Mouse (Mus musculus) embryonic facial prominence, embryonic 10.5 days (tissue): ENCODE measurements at regions not wholly inside any gene's neighbourhood (a gene's known extent, or its start where the extent isn't known, plus 50 kb on each side); places are given as distances from the start of the nearest gene placed in this dataset.

Experiments used
- DNase-seq: peaks from one replicate; pipeline ENCODE4 v3.0.0-alpha.2; 2017; ENCODE audit warnings: low spot score
- H3K27ac ChIP-seq: fragments of 300-500 bp; sonication (generic); replicated peaks from 2 replicates; pipeline ENCODE4 v1.5.1; 2016; ENCODE audit warnings: mild to moderate bottlenecking
- H3K27me3 ChIP-seq: fragments of 300-500 bp; sonication (generic); replicated peaks from 2 replicates; pipeline ENCODE4 v1.6.1; 2016; ENCODE audit warnings: low read depth, mild to moderate bottlenecking; ENCODE audit not compliant: poor library complexity, severe bottlenecking
- H3K36me3 ChIP-seq: fragments of 300-500 bp; sonication (generic); replicated peaks from 2 replicates; pipeline ENCODE4 v1.6.1; 2016; ENCODE audit warnings: mild to moderate bottlenecking, moderate library complexity
- H3K4me1 ChIP-seq: fragments of 300-500 bp; sonication (generic); 2 replicates; pipeline ENCODE4 v1.6.1; 2016
- H3K4me3 ChIP-seq: fragments of 300-500 bp; sonication (generic); 2 replicates; pipeline ENCODE4 v1.5.1; 2016; ENCODE audit warnings: mild to moderate bottlenecking, moderate library complexity
- H3K9me3 ChIP-seq: fragments of 300-500 bp; sonication (generic); 2 replicates; pipeline ENCODE4 v1.6.1; 2016; ENCODE audit warnings: mild to moderate bottlenecking
- WGBS: fragments of 180-500 bp; shearing (Covaris S2); methylation state at CpG from one replicate; pipeline ENCODE4 v1.1.7; 2016; 5-methylcytosine and 5-hydroxymethylcytosine counted together

DNA sequence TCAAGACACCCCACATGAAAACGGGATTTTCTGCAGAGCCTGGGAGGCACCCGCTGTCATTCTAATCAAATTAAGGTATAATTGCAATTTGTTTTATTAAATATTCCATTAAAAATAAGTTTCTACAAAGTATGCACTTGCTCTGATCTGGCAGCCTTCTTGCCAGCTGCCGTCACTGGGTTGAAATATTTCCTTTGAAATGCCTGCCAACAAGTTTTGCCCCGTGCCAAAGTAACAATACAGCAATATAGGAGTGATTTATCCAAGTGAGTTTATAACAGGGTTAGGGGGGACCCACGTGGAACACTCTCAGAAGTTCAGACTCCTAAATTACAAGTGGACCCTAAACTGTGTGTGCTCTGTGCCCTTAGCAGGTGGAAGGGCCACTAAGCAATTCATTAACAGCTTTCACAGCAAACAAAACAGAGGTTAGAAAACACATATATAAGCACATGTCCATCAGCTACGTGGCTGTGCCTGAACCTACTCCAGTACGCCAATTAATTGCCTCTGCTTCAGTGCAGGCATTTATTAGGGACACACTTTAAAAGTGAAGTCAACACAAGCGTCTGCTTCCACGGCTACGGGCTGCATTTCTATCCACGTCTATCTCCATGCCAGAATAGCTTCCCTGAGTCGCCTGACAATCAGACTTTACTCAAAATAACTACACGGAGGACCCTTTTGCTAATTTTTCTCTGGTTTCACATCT, 275.1 kb downstream of the 1700129C05Rik start:
- WGBS: 56% methylated on average over 13 of the region's 13 CpGs
- Histone ChIP-seq H3K9me3 (no peaks in the 10 kb centered on the region), H3K4me1 (peaks cover 12% of the 10 kb centered on the region), H3K27ac (no peak overlapping the region), H3K36me3 (no peaks in the 10 kb centered on the region), H3K4me3 (no peak overlapping the region), H3K27me3 (no peaks in the 10 kb centered on the region)
- DNase-seq: no peak

DNA sequence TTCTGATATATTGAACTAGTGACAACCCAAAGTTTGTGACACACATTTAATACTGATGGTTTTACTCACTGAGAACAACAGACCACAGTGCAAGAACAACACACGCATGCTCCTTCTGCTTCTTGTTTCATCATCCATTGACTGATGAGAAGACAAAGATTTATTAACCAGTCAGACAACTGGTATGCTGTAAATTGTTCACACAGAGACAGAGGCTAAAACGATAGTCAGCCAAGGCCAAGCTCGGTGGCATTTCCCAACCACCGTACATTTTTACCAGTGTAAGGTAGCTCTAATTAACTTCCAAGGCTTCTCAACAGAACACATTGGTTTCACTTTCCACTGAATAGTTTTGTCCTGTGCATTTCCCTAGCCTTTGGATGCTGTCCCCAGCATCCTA, 287.8 kb downstream of the 1700129C05Rik start:
- WGBS: 88% methylated on average over 4 of the region's 4 CpGs
- Histone ChIP-seq H3K4me3 (no peak overlapping the region), H3K36me3 (no peaks in the 10 kb centered on the region), H3K9me3 (no peaks in the 10 kb centered on the region), H3K4me1 (peaks cover 6% of the 10 kb centered on the region; the same call in 1 of the 2 replicates), H3K27ac (no peak overlapping the region), H3K27me3 (no peaks in the 10 kb centered on the region)
- DNase-seq: no peak

DNA sequence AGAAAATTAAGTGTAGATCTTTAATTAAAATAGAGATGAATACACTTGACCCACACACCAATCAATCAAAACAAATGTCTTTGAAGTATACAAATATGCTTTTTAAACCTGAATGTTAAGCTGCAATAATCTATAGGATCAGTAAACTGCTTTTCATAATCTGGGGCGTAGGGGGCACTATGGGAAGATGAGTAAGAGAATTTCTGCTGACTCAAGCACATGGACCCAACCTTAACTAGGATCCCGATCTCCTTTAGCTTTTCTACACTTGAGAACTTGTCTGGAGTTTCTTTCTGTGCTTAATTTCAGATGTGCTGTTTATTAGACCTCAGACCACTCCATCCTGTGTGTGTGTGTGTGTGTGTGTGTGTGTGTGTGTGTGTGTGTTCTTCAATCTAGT, 298.1 kb downstream of the 1700129C05Rik start:
- DNase-seq: no peak
- Histone ChIP-seq H3K27ac (no peak overlapping the region), H3K4me1 (no peaks in the 10 kb centered on the region), H3K27me3 (no peaks in the 10 kb centered on the region), H3K36me3 (no peaks in the 10 kb centered on the region), H3K4me3 (no peak overlapping the region), H3K9me3 (no peaks in the 10 kb centered on the region)
- WGBS: 85% methylated on average over 2 of the region's 2 CpGs

GRCm38 (mm10) chr14:58842196-58842886, 300.4 kb downstream of the 1700129C05Rik start:
- Histone ChIP-seq H3K36me3 (no peaks in the 10 kb centered on the region), H3K4me3 (no peak overlapping the region), H3K9me3 (no peaks in the 10 kb centered on the region), H3K27me3 (no peaks in the 10 kb centered on the region), H3K27ac (no peak overlapping the region), H3K4me1 (no peaks in the 10 kb centered on the region)
- DNase-seq: no peak
- WGBS: 87% methylated on average over 1 of the region's 1 CpGs

- Histone ChIP-seq H3K9me3 (no peaks in the 10 kb centered on the region), H3K27ac (no peak overlapping the region), H3K36me3 (no peaks in the 10 kb centered on the region), H3K27me3 (no peaks in the 10 kb centered on the region), H3K4me1 (no peaks in the 10 kb centered on the region), H3K4me3 (no peak overlapping the region)
- WGBS: 79% methylated on average over 4 of the region's 4 CpGs
- no peak for DNase-seq
These were observed 319.8 kb downstream of the 1700129C05Rik start for GRCm38 (mm10) chr14:58822938-58823337.

GRCm38 (mm10) chr14:58817961-58818504, 324.7 kb downstream of the 1700129C05Rik start:
- Histone ChIP-seq H3K4me1 (no peaks in the 10 kb centered on the region), H3K27me3 (no peaks in the 10 kb centered on the region), H3K9me3 (no peaks in the 10 kb centered on the region), H3K4me3 (no peak overlapping the region), H3K36me3 (no peaks in the 10 kb centered on the region), H3K27ac (no peak overlapping the region)
- no peak for DNase-seq
- 85% methylated on average over 10 of the region's 10 CpGs for WGBS

DNA sequence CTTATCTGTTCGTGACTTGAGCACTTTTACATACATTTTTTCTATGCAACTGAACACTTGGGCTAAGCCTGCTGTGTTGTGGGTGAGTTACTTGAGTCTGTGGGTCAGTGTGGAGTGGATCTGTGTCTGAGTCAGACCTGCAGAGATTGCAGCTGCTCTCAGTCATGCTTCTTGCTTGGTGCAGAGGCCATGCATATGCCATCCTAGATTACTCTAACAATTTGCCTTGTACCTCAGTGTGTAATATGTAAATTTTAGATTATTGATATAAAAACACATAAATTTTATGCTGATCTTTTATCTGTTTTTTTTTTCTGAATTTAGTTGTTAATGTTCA, 326.2 kb downstream of the 1700129C05Rik start:
- WGBS: 90% methylated on average over 1 of the region's 1 CpGs
- no peaks in the 10 kb centered on the region for H3K27me3 ChIP-seq
- DNase-seq: no peak
- H3K9me3 ChIP-seq: no peaks in the 10 kb centered on the region
- no peaks in the 10 kb centered on the region for H3K36me3 ChIP-seq
- no peak overlapping the region for H3K27ac ChIP-seq
- H3K4me3 ChIP-seq: no peak overlapping the region
- H3K4me1 ChIP-seq: no peaks in the 10 kb centered on the region

DNA sequence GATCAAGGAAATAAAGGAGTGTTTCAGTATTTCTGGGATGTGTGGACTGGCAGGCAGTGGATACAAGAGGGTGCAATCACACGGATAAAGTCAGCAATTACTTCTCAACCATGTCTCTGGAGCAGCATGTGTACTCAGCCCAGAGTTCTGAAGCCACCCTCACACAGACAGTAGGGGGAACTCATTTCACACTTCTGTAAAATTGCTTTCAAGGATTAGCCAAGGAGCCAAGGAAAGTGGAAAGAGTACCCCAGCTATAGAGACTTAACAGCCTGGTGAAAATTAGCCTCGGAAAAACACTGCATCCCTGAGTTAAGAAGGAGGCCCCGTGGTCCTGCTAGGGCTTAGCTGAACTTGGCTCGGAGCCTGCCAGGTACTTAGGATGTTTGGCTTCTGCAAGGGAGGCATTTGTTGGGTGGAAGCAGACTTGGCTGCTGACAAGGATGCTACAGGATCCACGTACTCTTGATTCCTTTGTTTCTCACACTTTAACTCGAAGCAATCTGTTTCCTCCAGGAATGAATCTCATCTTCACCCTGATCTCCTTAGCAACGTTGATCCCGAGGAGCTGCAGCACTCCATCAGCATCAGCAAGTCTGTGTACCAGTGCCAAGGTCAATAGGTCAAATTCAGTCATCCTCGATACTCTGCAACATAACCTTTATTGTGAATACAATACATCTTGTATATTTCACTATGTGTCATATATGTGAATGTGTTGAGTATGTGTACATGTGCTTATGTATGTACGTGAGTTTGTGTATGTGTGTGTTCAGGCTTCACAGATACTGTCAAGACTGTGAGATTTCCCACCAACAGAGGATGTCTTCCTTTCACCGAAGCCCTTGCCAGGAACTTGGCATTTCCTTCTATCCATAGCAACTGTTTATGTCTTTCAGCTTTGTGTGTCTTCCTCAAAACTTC, 326.8 kb downstream of the 1700129C05Rik start:
- Histone ChIP-seq H3K36me3 (no peaks in the 10 kb centered on the region), H3K27ac (no peak overlapping the region), H3K4me3 (no peak overlapping the region), H3K27me3 (no peaks in the 10 kb centered on the region), H3K9me3 (no peaks in the 10 kb centered on the region), H3K4me1 (no peaks in the 10 kb centered on the region)
- DNase-seq: no peak
- 76% methylated on average over 11 of the region's 11 CpGs for WGBS

DNA sequence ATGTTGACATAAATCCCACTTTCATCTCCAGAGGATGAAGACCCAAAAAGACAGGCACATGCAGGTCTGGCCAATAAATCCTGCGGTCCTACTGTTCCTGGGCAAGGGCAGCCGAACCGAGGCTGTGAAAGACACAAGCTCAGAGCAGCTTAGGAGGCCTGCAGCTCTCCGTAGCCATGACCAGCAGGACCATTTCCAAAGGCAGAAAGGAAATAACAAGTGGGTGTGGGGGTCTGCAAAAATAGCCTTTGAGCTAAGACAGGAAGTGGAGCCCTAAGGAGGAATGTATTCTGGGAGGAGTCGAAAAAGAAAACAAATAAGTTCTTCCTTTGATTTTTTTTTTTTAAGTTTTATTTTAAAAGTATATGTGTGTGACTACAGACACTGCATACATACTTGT, 330.1 kb downstream of the 1700129C05Rik start:
- H3K36me3 ChIP-seq: no peaks in the 10 kb centered on the region
- H3K27me3 ChIP-seq: no peaks in the 10 kb centered on the region
- H3K9me3 ChIP-seq: no peaks in the 10 kb centered on the region
- no peak for DNase-seq
- H3K4me1 ChIP-seq: no peaks in the 10 kb centered on the region
- H3K27ac ChIP-seq: no peak overlapping the region
- WGBS: 67% methylated on average over 5 of the region's 5 CpGs
- H3K4me3 ChIP-seq: no peak overlapping the region

DNA sequence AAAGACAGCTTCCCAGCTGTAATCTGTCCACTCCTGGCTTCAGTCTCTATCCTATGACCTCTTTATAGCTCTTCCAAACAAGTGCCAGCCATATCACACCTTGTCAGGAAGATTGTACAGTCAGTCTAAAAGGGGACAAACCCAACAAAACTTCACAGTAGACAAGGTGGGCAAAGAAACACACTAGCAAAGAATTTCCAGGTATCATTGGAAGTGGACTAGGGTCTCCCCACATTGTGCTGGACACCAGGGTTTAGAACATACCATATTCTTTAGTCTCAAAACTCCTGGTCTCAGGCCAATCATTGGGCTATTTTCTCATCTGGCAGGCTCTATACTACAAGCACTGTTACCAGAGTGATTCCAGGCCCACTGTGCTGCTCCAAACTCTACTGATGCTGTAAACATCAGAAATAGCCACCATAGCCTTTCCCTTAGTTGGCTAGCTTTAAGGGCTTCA, 341.3 kb downstream of the 1700129C05Rik start:
- H3K4me1 ChIP-seq: no peaks in the 10 kb centered on the region
- H3K36me3 ChIP-seq: no peaks in the 10 kb centered on the region
- DNase-seq: no peak
- H3K27ac ChIP-seq: no peak overlapping the region
- no peaks in the 10 kb centered on the region for H3K9me3 ChIP-seq
- H3K27me3 ChIP-seq: no peaks in the 10 kb centered on the region
- H3K4me3 ChIP-seq: no peak overlapping the region

GRCm38 (mm10) chr14:58788190-58788945, 354.3 kb downstream of the 1700129C05Rik start:
- WGBS: 86% methylated on average over 10 of the region's 10 CpGs
- H3K4me1 ChIP-seq: peaks cover 3% of the 10 kb centered on the region; the same call in 1 of the 2 replicates
- no peaks in the 10 kb centered on the region for H3K9me3 ChIP-seq
- H3K27ac ChIP-seq: no peak overlapping the region
- H3K36me3 ChIP-seq: no peaks in the 10 kb centered on the region
- no peak overlapping the region for H3K4me3 ChIP-seq
- H3K27me3 ChIP-seq: no peaks in the 10 kb centered on the region
- no peak for DNase-seq

DNA sequence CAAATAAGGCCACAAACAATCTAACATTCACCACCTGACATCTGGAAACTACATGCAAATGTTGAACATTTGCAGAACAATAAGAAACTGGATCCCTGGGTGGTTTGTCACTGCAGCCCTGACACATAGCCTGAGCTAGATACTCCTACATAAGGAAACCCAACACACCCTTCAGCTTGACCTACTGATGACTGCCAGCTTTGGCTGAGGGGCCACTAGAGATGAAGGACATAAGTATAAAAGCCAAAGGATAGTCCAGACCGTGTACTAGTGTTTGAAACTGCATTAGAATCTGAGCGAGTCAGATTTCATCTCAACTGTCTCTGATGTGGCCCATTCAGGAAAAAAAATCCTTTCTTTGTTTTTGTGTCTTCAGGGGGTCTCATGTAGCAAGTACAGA, 355.1 kb downstream of the 1700129C05Rik start:
- no peak overlapping the region for H3K27ac ChIP-seq
- H3K36me3 ChIP-seq: no peaks in the 10 kb centered on the region
- WGBS: 74% methylated on average over 2 of the region's 2 CpGs
- peaks cover 6% of the 10 kb centered on the region; the same call in 1 of the 2 replicates for H3K4me1 ChIP-seq
- H3K27me3 ChIP-seq: no peaks in the 10 kb centered on the region
- H3K9me3 ChIP-seq: no peaks in the 10 kb centered on the region
- H3K4me3 ChIP-seq: no peak overlapping the region
- no peak for DNase-seq
